Mouse (Mus musculus) MEL (cell line): Measurements from ENCODE around the gene Tbc1d10c. TPM values are rescaled to one million over a fixed set of nuclear protein-coding genes. Genes with fewer than 3 reads are reported as not detected.

Source experiments
- DNase-seq: peaks from one replicate; pipeline ENCODE4 v3.0.0; 2011; ENCODE audit warnings: low read depth, low spot score
- H3K27ac ChIP-seq: 2 replicates; pipeline ENCODE4 v1.5.1; 2012; ENCODE audit warnings: low read depth, mild to moderate bottlenecking, control low read depth, low read length, moderate library complexity; ENCODE audit not compliant: control insufficient read depth
- H3K27me3 ChIP-seq, 2 experiments: fragments of 150-350 bp in 1 of 2; sonication (generic) in 1 of 2; 2 replicates each; pipeline ENCODE4 v1.6.1; 2012; ENCODE audit warnings: low read length in 2 of 2, mild to moderate bottlenecking in 2 of 2, improper control_type of control experiment in 1 of 2, moderate library complexity in 1 of 2; ENCODE audit not compliant: insufficient read depth in 2 of 2, control insufficient read depth in 1 of 2
- H3K36me3 ChIP-seq, 2 experiments: 2 replicates each; pipeline ENCODE4 v1.6.1; 2012 to 2014; ENCODE audit warnings: low read length in 2 of 2, improper control_type of control experiment in 1 of 2, inconsistent platforms in 1 of 2, mild to moderate bottlenecking in 1 of 2; ENCODE audit not compliant: insufficient read depth in 2 of 2, control insufficient read depth in 1 of 2
- H3K4me1 ChIP-seq, 2 experiments: fragments of 150-350 bp in 1 of 2; sonication (generic) in 1 of 2; 2 replicates each; pipeline ENCODE4 v1.6.1; 2012; ENCODE audit warnings: low read length in 2 of 2, improper control_type of control experiment in 1 of 2, mild to moderate bottlenecking in 1 of 2; ENCODE audit not compliant: insufficient read depth in 2 of 2, control insufficient read depth in 1 of 2
- H3K4me3 ChIP-seq, 2 experiments: fragments of 150-350 bp in 1 of 2; sonication (generic) in 1 of 2; 2 replicates each; pipeline ENCODE4 v1.5.1; 2012; ENCODE audit warnings: low read depth in 2 of 2, low read length in 2 of 2, mild to moderate bottlenecking in 2 of 2, moderate library complexity in 2 of 2, control low read depth in 1 of 2, improper control_type of control experiment in 1 of 2; ENCODE audit not compliant: control insufficient read depth in 1 of 2, insufficient read depth in 1 of 2
- H3K79me2 ChIP-seq: 2 replicates; pipeline ENCODE4 v1.6.1; 2012; ENCODE audit warnings: mild to moderate bottlenecking, low read length, moderate library complexity; ENCODE audit not compliant: control insufficient read depth, poor library complexity, insufficient read depth
- H3K9ac ChIP-seq: 2 replicates; pipeline ENCODE4 v1.6.1; 2012; ENCODE audit warnings: low read depth, mild to moderate bottlenecking, control low read depth, low read length, moderate library complexity; ENCODE audit not compliant: control insufficient read depth, poor library complexity, severe bottlenecking
- H3K9me3 ChIP-seq: fragments of 150-350 bp; sonication (generic); replicated peaks from 2 replicates; pipeline ENCODE4 v1.6.1; 2012; ENCODE audit warnings: mild to moderate bottlenecking, low read length, improper control_type of control experiment, moderate library complexity; ENCODE audit not compliant: insufficient read depth
- BHLHE40 ChIP-seq: IDR thresholded peaks from 2 replicates; pipeline ENCODE4 v1.6.1; 2012; ENCODE audit warnings: low read depth, mild to moderate bottlenecking, inconsistent platforms, low read length, improper control_type of control experiment, borderline replicate concordance
- GATA1 ChIP-seq: IDR thresholded peaks from 2 replicates; pipeline ENCODE4 v1.6.1; 2011; ENCODE audit warnings: low read depth, low read length, improper control_type of control experiment
- HCFC1 ChIP-seq: IDR thresholded peaks from 2 replicates; pipeline ENCODE4 v1.6.1; 2012; ENCODE audit warnings: low read depth, mild to moderate bottlenecking, inconsistent platforms, low read length, improper control_type of control experiment, moderate library complexity
- KAT2A ChIP-seq: conservative IDR thresholded peaks from 2 replicates; pipeline ENCODE4 v1.6.1; 2012; ENCODE audit warnings: low read depth, low read length, improper control_type of control experiment, inconsistent platforms
- MAFK ChIP-seq: IDR thresholded peaks from 2 replicates; pipeline ENCODE4 v1.6.1; 2011; ENCODE audit warnings: low read depth, mild to moderate bottlenecking, low read length, improper control_type of control experiment, borderline replicate concordance
- MEF2A ChIP-seq: IDR thresholded peaks from 2 replicates; pipeline ENCODE4 v1.6.1; 2014; ENCODE audit warnings: low read depth, mild to moderate bottlenecking, inconsistent platforms, low read length, improper control_type of control experiment; ENCODE audit not compliant: poor library complexity, insufficient replicate concordance, severe bottlenecking; ENCODE audit errors: extremely low read depth
- MYC ChIP-seq: IDR thresholded peaks from 2 replicates; pipeline ENCODE4 v1.6.1; 2011; ENCODE audit warnings: low read depth, mild to moderate bottlenecking, low read length, improper control_type of control experiment, moderate library complexity
- NRF1 ChIP-seq: IDR thresholded peaks from 2 replicates; pipeline ENCODE4 v1.6.1; 2014; ENCODE audit warnings: low read depth, mild to moderate bottlenecking, inconsistent platforms, low read length, improper control_type of control experiment, moderate library complexity; ENCODE audit not compliant: poor library complexity, insufficient read depth, severe bottlenecking
- POLR2AphosphoS5 ChIP-seq: IDR thresholded peaks from 2 replicates; pipeline ENCODE4 v1.6.1; 2012; ENCODE audit warnings: low read depth, borderline replicate concordance, mild to moderate bottlenecking, inconsistent platforms, low read length, moderate library complexity, mixed read lengths
- RAD21 ChIP-seq: IDR thresholded peaks from 2 replicates; pipeline ENCODE4 v1.6.1; 2011; ENCODE audit warnings: mild to moderate bottlenecking, low read depth, low read length, improper control_type of control experiment
- RCOR1 ChIP-seq: IDR thresholded peaks from 2 replicates; pipeline ENCODE4 v1.6.1; 2012; ENCODE audit warnings: low read depth, mild to moderate bottlenecking, inconsistent platforms, low read length, improper control_type of control experiment
- SIN3A ChIP-seq: IDR thresholded peaks from 2 replicates; pipeline ENCODE4 v1.6.1; 2012; ENCODE audit warnings: low read length, improper control_type of control experiment, inconsistent platforms
- TAL1 ChIP-seq: IDR thresholded peaks from 2 replicates; pipeline ENCODE4 v1.6.1; 2012; ENCODE audit warnings: mild to moderate bottlenecking, inconsistent platforms, low read length, moderate library complexity, mixed read lengths
- TBP ChIP-seq: IDR thresholded peaks from 2 replicates; pipeline ENCODE4 v1.8.0; 2011; ENCODE audit warnings: low read depth, low read length, improper control_type of control experiment
- UBTF ChIP-seq: IDR thresholded peaks from 2 replicates; pipeline ENCODE4 v1.6.1; 2012; ENCODE audit warnings: low read depth, mild to moderate bottlenecking, inconsistent platforms, low read length, improper control_type of control experiment, moderate library complexity, borderline replicate concordance; ENCODE audit not compliant: insufficient read depth
- USF2 ChIP-seq, 2 experiments: IDR thresholded peaks; 2 replicates each; pipeline ENCODE4 v1.6.1; 2011 to 2012; ENCODE audit warnings: improper control_type of control experiment in 2 of 2, low read length in 2 of 2, borderline replicate concordance in 1 of 2, inconsistent platforms in 1 of 2, low read depth in 1 of 2, mild to moderate bottlenecking in 1 of 2; ENCODE audit not compliant: insufficient read depth in 1 of 2
- ZC3H11A ChIP-seq: IDR thresholded peaks from 2 replicates; pipeline ENCODE4 v1.6.1; 2012; ENCODE audit warnings: low read depth, mild to moderate bottlenecking, inconsistent platforms, low read length, improper control_type of control experiment
- ZNF384 ChIP-seq: IDR thresholded peaks from 2 replicates; pipeline ENCODE4 v1.6.1; 2012; ENCODE audit warnings: low read depth, mild to moderate bottlenecking, inconsistent platforms, low read length, improper control_type of control experiment
- polyA plus RNA-seq, 2 experiments: library from polyadenylated mRNA; stranded (reverse) in 1 of 2; unstranded in 1 of 2; fragments of >175 nt in 1 of 2; fragments of >200 nt in 1 of 2; gene quantifications; 2 replicates each; pipeline versions ENCODE4 v1.2.1 to v1.2.4; 2012; ENCODE audit warnings: low replicate concordance in 2 of 2, low read depth in 1 of 2; ENCODE audit not compliant: insufficient read length in 2 of 2, insufficient read depth in 1 of 2, missing spikeins in 1 of 2
- total RNA-seq: library from RNA; depleted of rRNA; stranded (reverse); fragments of 300-350 nt; gene quantifications from 2 replicates; pipeline ENCODE4 v1.2.3, GENCODE M21; 2012

Gene Tbc1d10c
- total and polyA plus RNA-seq, 3 experiments, result 14.0 to 15.5 TPM; not detected in 1

- peaks cover 2 to 21% of the 10 kb centered on the region in 2 experiments for H3K4me1 ChIP-seq
- no peak overlapping the region for H3K4me3 ChIP-seq
- H3K9ac ChIP-seq, result no peak overlapping the region
- H3K9me3 ChIP-seq, result no peaks in the 10 kb centered on the region
- H3K27me3 ChIP-seq, result peaks cover 10 to 18% of the 10 kb centered on the region in 2 experiments
- H3K36me3 ChIP-seq, result peaks cover 0 to 13% of the 10 kb centered on the region in 2 experiments; a peak in 2 of 4 replicates
- TF ChIP-seq GATA1, result no peak
- no peak for TF ChIP-seq RAD21
- no peak for TF ChIP-seq MYC
- TF ChIP-seq MAFK, result no peak
- TF ChIP-seq TBP, result no peak
- TF ChIP-seq HCFC1, result no peak
- no peak for TF ChIP-seq MEF2A
- TF ChIP-seq BHLHE40, result no peak
- TF ChIP-seq USF2 (IDR thresholded peaks at IDR 0.05; ENCODE audit: borderline replicate concordance in 1 of 2, insufficient read depth in 1 of 2, low read depth in 1 of 2, low read length in 2 of 2), result no peak
- TF ChIP-seq ZNF384, result no peak
- TF ChIP-seq TAL1, result no peak
- no peak for TF ChIP-seq KAT2A
- TF ChIP-seq UBTF, result no peak
- no peak for TF ChIP-seq SIN3A
- no peak for TF ChIP-seq ZC3H11A
- peaks cover 2% of the 10 kb centered on the region; the same call in 1 of the 2 replicates for H3K79me2 ChIP-seq
- H3K27ac ChIP-seq, result no peak overlapping the region
- DNase-seq, result no peak
Measured at GRCm38 (mm10) chr19:4211891-4212588, 21.0 kb upstream of the Tbc1d10c start.

- no peak overlapping the region for H3K4me3 ChIP-seq
- H3K27me3 ChIP-seq, result peaks cover 0 to 5% of the 10 kb centered on the region in 2 experiments; a peak in 2 of 4 replicates
- no peak overlapping the region for H3K27ac ChIP-seq
- peaks cover 2 to 25% of the 10 kb centered on the region in 2 experiments for H3K4me1 ChIP-seq
- no peak overlapping the region for H3K9ac ChIP-seq
- TF ChIP-seq POLR2AphosphoS5, result no peak
- TF ChIP-seq RCOR1, result no peak
- no peak for TF ChIP-seq NRF1
- TF ChIP-seq, all 39 proteins: peak for 0
- Histone ChIP-seq H3K9me3 (no peaks in the 10 kb centered on the region), H3K79me2 (no peaks in the 10 kb centered on the region; the same call in 1 of the 2 replicates), H3K36me3 (peaks cover 0 to 11% of the 10 kb centered on the region in 2 experiments; a peak in 1 of 4 replicates)
- no peak for DNase-seq
Measured at GRCm38 (mm10) chr19:4208563-4208962, 17.5 kb upstream of the Tbc1d10c start.
